Comparison of ENCODE assay signal across 8 mouse cellular contexts in genomic region chr10:95501463-95502081, GRCm38 (mm10). TPM values are rescaled to one million over a fixed set of nuclear protein-coding genes. Genes with fewer than 3 reads are reported as not detected.
DNase-seq lines count a peak whose midpoint lies in the region; ATAC-seq and TF ChIP-seq lines count a peak whose summit lies in the region.

Gene Mrpl42 (minus strand): TSS chr10:95501940.

- H3K4me1 ChIP-seq in bone marrow, adult 2 months (ENCODE audit: control insufficient read depth, insufficient read depth, low read length) = no peaks in the 10 kb centered on the region
- no peaks in the 10 kb centered on the region for H3K4me1 ChIP-seq in embryonic facial prominence, embryonic 14.5 days (ENCODE audit: control insufficient read depth, insufficient read depth, low read length)
- peaks cover 2% of the 10 kb centered on the region; the same call in 1 of the 2 replicates for H3K4me1 ChIP-seq in heart, adult 2 months (ENCODE audit: control insufficient read depth, insufficient read depth, low read length)
- peaks cover 5% of the 10 kb centered on the region; the same call in 1 of the 2 replicates for H3K4me1 ChIP-seq in kidney, adult 2 months (ENCODE audit: control insufficient read depth, insufficient read depth, low read length)
- no peaks in the 10 kb centered on the region for H3K4me1 ChIP-seq in limb, embryonic 11.5 days (ENCODE audit: control insufficient read depth, insufficient read depth, low read length)
- H3K4me1 ChIP-seq in midbrain, embryonic 13.5 days (replicated peaks) = peaks cover 10% of the 10 kb centered on the region

- no peaks in the 10 kb centered on the region for H3K27me3 ChIP-seq in embryonic facial prominence, embryonic 14.5 days (replicated peaks; ENCODE audit: control insufficient read depth, insufficient read depth, low read length)
- H3K27me3 ChIP-seq in heart, adult 2 months (ENCODE audit: control insufficient read depth, insufficient read depth, low read length) = no peaks in the 10 kb centered on the region
- H3K27me3 ChIP-seq in kidney, adult 2 months (replicated peaks; ENCODE audit: control insufficient read depth, insufficient read depth, low read length) = no peaks in the 10 kb centered on the region
- no peaks in the 10 kb centered on the region for H3K27me3 ChIP-seq in limb, embryonic 11.5 days (ENCODE audit: control insufficient read depth, insufficient read depth, low read length)
- H3K27me3 ChIP-seq in midbrain, embryonic 13.5 days = no peaks in the 10 kb centered on the region

- peak within 1 kb of the TSS; percentile 89 for H3K4me3 ChIP-seq in bone marrow, adult 2 months (replicated peaks; ENCODE audit: control insufficient read depth, low read depth, low read length)
- peak within 1 kb of the TSS; percentile 81 for H3K4me3 ChIP-seq in embryonic facial prominence, embryonic 14.5 days (ENCODE audit: low read depth, low read length)
- H3K4me3 ChIP-seq in heart, adult 2 months = peak within 1 kb of the TSS; percentile 74
- H3K4me3 ChIP-seq in kidney, adult 2 months (ENCODE audit: insufficient read depth, low read depth, low read length) = peak within 1 kb of the TSS; percentile 98
- H3K4me3 ChIP-seq in limb, embryonic 11.5 days (ENCODE audit: low read depth, low read length) = peak within 1 kb of the TSS; percentile 77
- peak within 1 kb of the TSS; percentile 85 for H3K4me3 ChIP-seq in midbrain, embryonic 13.5 days (replicated peaks)

- DNase-seq in 416B (ENCODE audit: low read depth) = peak; percentile 87
- DNase-seq in embryonic facial prominence, embryonic 14.5 days (ENCODE audit: low spot score) = peak; percentile 96
- peak; percentile 89 for DNase-seq in heart, adult 2 months
- DNase-seq in kidney, adult 2 months = peak; percentile 94
- peak; percentile 92 for DNase-seq in limb, embryonic 11.5 days (ENCODE audit: low spot score)
- peak; percentile 75 for DNase-seq in spleen, adult 12 weeks (ENCODE audit: low spot score)

- peak within 1 kb of the TSS; percentile 46 for H3K27ac ChIP-seq in bone marrow, adult 2 months (ENCODE audit: control insufficient read depth, insufficient read depth, low read depth, low read length, poor library complexity)
- peak within 1 kb of the TSS; percentile 78 for H3K27ac ChIP-seq in embryonic facial prominence, embryonic 14.5 days (replicated peaks; ENCODE audit: low read depth, low read length)
- H3K27ac ChIP-seq in heart, adult 2 months = peak within 1 kb of the TSS; percentile 92
- H3K27ac ChIP-seq in kidney, adult 2 months (ENCODE audit: insufficient read depth, low read depth, low read length) = peak within 1 kb of the TSS; percentile 98
- H3K27ac ChIP-seq in limb, embryonic 11.5 days (replicated peaks; ENCODE audit: low read depth, low read length) = peak within 1 kb of the TSS; percentile 56; the same call in 1 of the 2 replicates
- H3K27ac ChIP-seq in midbrain, embryonic 13.5 days = peak within 1 kb of the TSS; percentile 91

- under 1% methylated on average over 35 of the region's 35 CpGs for WGBS in bone marrow, adult 2 months
- 1% methylated on average over 35 of the region's 35 CpGs for WGBS in embryonic facial prominence, embryonic 14.5 days
- under 1% methylated on average over 35 of the region's 35 CpGs for WGBS in heart, adult 2 months
- under 1% methylated on average over 35 of the region's 35 CpGs for WGBS in kidney, adult 2 months
- under 1% methylated on average over 35 of the region's 35 CpGs for WGBS in limb, embryonic 11.5 days
- under 1% methylated on average over 35 of the region's 35 CpGs for WGBS in midbrain, embryonic 13.5 days

- H3K36me3 ChIP-seq in embryonic facial prominence, embryonic 14.5 days (ENCODE audit: control insufficient read depth, insufficient read depth, low read length) = peaks cover 16% of the 10 kb centered on the region
- peaks cover 5% of the 10 kb centered on the region; the same call in 1 of the 2 replicates for H3K36me3 ChIP-seq in heart, adult 2 months (ENCODE audit: control insufficient read depth, insufficient read depth, low read length)
- H3K36me3 ChIP-seq in kidney, adult 2 months (ENCODE audit: control insufficient read depth, insufficient read depth, low read length) = peaks cover 1% of the 10 kb centered on the region; the same call in 1 of the 2 replicates
- H3K36me3 ChIP-seq in limb, embryonic 11.5 days (ENCODE audit: control insufficient read depth, insufficient read depth, low read length) = no peaks in the 10 kb centered on the region
- peaks cover 11% of the 10 kb centered on the region for H3K36me3 ChIP-seq in midbrain, embryonic 13.5 days

- H3K79me2 ChIP-seq in heart, adult 2 months (replicated peaks; ENCODE audit: control insufficient read depth, insufficient read depth, low read length) = no peaks in the 10 kb centered on the region

- TF ChIP-seq CTCF in bone marrow, adult 2 months (IDR thresholded peaks at IDR 0.05; ENCODE audit: control insufficient read depth, insufficient read depth, low read length) = no peak
- TF ChIP-seq CTCF in heart, adult 2 months (IDR thresholded peaks at IDR 0.05) = 0 out of 2 replicates have a peak, but pooled peaks have one; percentile 3
- no peak for TF ChIP-seq CTCF in kidney, adult 2 months (conservative IDR thresholded peaks at IDR 0.05; ENCODE audit: insufficient read depth, insufficient read length, low read depth, low read length)

- peak within 1 kb of the TSS; percentile 55 for H3K4me2 ChIP-seq in embryonic facial prominence, embryonic 14.5 days (ENCODE audit: low read depth, low read length)
- H3K4me2 ChIP-seq in limb, embryonic 11.5 days (ENCODE audit: low read depth, severe bottlenecking) = peak within 1 kb of the TSS; percentile 49
- peak within 1 kb of the TSS; percentile 77 for H3K4me2 ChIP-seq in midbrain, embryonic 13.5 days (replicated peaks)

- ATAC-seq in embryonic facial prominence, embryonic 14.5 days (ENCODE audit: low read depth) = peak; percentile 97
- ATAC-seq in limb, embryonic 11.5 days (ENCODE audit: insufficient number of reproducible peaks, low FRiP score, low TSS enrichment, low read depth) = peak; percentile 93
- peak; percentile 98 for ATAC-seq in midbrain, embryonic 13.5 days

- peak; percentile 66 for TF ChIP-seq EP300 in heart, adult 2 months (IDR thresholded peaks at IDR 0.05; ENCODE audit: insufficient read depth, low read depth, low read length)

- TF ChIP-seq POLR2A in bone marrow, adult 2 months (IDR thresholded peaks at IDR 0.05; ENCODE audit: borderline replicate concordance, control insufficient read depth, low read depth, low read length) = peak; percentile 84
- TF ChIP-seq POLR2A in heart, adult 2 months (IDR thresholded peaks at IDR 0.05; ENCODE audit: insufficient read depth, low read depth, low read length) = peak; percentile 91
- TF ChIP-seq POLR2A in kidney, adult 2 months (IDR thresholded peaks at IDR 0.05; ENCODE audit: low read depth, low read length) = peak; percentile 74

- H3K9me3 ChIP-seq in embryonic facial prominence, embryonic 14.5 days (ENCODE audit: control insufficient read depth, low read length) = no peaks in the 10 kb centered on the region
- H3K9me3 ChIP-seq in limb, embryonic 11.5 days (ENCODE audit: control insufficient read depth, low read length) = no peaks in the 10 kb centered on the region
- no peaks in the 10 kb centered on the region for H3K9me3 ChIP-seq in midbrain, embryonic 13.5 days

- intact Hi-C loops in heart, adult 2 months (cut with DNase I) = loop anchor here (2.0 to 5.0 kb wide), 3 partner anchors 13 to 436 kb away; partner anchors contain the start of gene Ube2n

- peak within 1 kb of the TSS; percentile 82 for H3K9ac ChIP-seq in embryonic facial prominence, embryonic 14.5 days (ENCODE audit: low read depth, low read length)
- peak within 1 kb of the TSS; percentile 78 for H3K9ac ChIP-seq in heart, adult 2 months (ENCODE audit: low read depth, low read length)
- peak within 1 kb of the TSS; percentile 78 for H3K9ac ChIP-seq in limb, embryonic 11.5 days (ENCODE audit: low read length)
- H3K9ac ChIP-seq in midbrain, embryonic 13.5 days (replicated peaks) = peak within 1 kb of the TSS; percentile 86

RNA-seq across cellular contexts. Expression of gene Mrpl42, which starts in this region (rescaled TPM):
- polyA plus RNA-seq in bone marrow, adult 2 months (2011; ENCODE audit: insufficient read depth, insufficient read length, low replicate concordance, missing spikeins) = 69.8 and 80.9 TPM in 2 replicates
- 301 and 321 TPM in 2 replicates for polyA plus RNA-seq in embryonic facial prominence, embryonic 14.5 days (2014; fragmentation: Nextera tagmentation; extraction: Ambion mirVana)
- 100 to 1,000 TPM; 426 to 448 TPM for total RNA-seq in heart, adult 2 months (2021)
- polyA plus RNA-seq in heart, adult 2 months (2012; rRNA removed) = 684 and 1,165 TPM in 2 replicates
- polyA plus RNA-seq in kidney, adult 2 months (2012; rRNA removed) = 242 and 322 TPM in 2 replicates
- 329 and 334 TPM in 2 replicates for polyA plus RNA-seq in limb, embryonic 11.5 days (2014; fragmentation: Nextera tagmentation; extraction: Ambion mirVana)
- 260 and 269 TPM in 2 replicates for polyA plus RNA-seq in midbrain, embryonic 13.5 days (2015; fragmentation: Nextera tagmentation; extraction: Ambion mirVana)

Comparison
In these comparisons a context has a peak if more than half of its experiments do, and no peak if none do; other contexts are left out.
1. Peak in every context shown above with its lines: DNase-seq, ATAC-seq, H3K4me3 ChIP-seq and H3K27ac ChIP-seq.
2. H3K27ac ChIP-seq: peak in every context shown above with its lines; median percentile 98 in kidney, adult 2 months; 92 in heart, adult 2 months; 91 in midbrain, embryonic 13.5 days; 78 in embryonic facial prominence, embryonic 14.5 days; 56 in limb, embryonic 11.5 days; 46 in bone marrow, adult 2 months.